Mouse (Mus musculus): ENCODE measurements around the gene Atf1. TPM values are rescaled to one million over a fixed set of nuclear protein-coding genes. Genes with fewer than 3 reads are reported as not detected.
"Not testable (repeated sequence)": the region's sequence is repeated elsewhere in the genome, so short reads cannot be mapped to it uniquely, and the experiment has no call there.

The Atf1 gene
- total RNA-seq, 2 experiments from 2014 or later = 52.8 to 100 TPM

- ATAC-seq (ENCODE audit: poor library complexity, severe bottlenecking) = no peak
Measured at GRCm38 (mm10) chr15:100257305-100257704, 29.7 kb downstream of the Atf1 start.

DNA sequence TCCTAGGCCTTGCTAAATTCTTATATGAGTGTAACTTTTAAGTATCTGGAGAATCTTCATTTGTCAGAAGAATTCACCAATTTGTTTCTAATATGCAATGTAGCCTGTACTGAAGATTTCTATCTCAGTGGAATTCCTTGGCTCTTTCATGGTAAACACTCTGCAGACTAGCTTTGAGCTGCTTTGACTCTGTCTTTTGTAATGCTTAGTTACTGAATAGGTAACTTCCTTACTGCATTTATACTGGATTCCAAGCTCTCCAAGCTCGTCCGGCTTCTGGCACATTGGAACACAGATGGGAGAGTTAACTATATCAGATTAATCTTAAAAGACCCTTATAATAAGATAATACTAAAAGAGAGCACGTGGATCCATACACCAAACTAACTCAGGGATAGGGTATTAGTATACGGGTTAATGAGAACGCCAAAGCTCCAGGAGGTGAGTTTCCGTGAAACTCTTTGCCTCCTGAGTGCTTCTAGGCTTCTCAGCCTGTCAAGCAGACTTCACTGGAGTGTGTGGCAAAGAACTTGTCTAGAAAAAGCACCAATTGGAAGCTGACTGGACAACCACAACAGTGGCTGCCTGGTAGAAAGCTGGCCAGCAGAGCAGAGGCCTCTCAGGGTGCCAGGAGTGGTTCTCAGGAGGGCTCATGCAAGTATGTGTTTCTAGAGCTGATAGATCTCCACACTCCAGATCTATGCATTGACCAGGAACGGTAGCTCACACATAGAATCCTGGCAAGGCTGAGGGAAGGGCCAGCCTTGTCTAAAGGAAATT, 31.2 kb downstream of the Atf1 start:
- ATAC-seq (ENCODE audit: poor library complexity, severe bottlenecking) = no peak

DNA sequence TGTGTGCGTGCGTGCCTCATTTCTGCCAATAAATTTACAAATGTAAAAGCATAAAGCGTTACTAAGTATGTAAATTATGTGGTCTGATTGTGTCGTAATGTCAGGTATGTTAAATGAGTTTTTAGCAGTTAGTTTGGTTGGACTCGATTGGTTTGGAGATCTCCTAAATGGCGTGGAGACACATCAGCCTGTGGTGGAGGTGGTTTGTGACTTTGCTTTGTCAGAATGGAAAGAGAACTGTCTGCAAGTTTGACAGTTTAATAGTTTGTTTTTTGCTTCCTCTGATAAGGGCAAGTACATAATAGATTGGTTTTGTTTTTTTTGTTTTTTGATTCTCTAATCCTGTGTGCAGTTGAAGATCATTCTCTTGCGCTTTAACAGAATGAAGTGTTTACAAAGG, 32.7 kb downstream of the Atf1 start:
- not testable (repeated sequence) for ATAC-seq (ENCODE audit: poor library complexity, severe bottlenecking)

DNA sequence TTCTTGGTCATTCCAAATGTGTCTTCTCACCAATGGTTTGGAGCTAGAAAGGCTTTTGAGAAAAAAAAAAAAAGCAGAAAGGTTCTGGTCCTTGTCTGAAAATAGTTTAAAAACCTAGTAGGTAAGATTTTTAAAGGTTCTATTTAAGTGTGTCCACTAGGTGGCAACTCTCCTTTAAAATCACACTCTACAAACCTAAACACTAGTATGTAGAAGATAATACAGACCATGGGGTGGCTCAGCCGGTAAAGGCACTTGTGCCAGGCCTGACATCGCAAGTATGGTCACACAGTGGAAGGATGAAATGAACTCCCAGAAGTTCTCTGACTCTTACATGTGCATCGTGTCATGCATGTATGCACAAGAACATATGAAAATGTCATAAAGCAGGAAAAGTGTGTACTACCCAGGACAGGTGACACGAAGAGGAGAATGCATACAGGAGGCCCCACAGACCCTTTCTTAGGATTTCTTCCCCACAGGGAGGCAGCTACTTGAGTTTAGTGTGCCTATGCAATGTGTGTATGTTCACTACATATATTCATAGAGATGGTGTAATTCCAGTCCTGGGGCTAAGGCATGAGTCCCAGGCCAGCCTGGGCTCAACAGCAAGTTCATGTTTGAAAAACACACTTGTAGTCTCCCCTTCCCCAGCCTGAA, 35.8 kb downstream of the Atf1 start:
- no peak for ATAC-seq (ENCODE audit: poor library complexity, severe bottlenecking)

GRCm38 (mm10) chr15:100265586-100266325, 38.1 kb downstream of the Atf1 start:
- ATAC-seq (ENCODE audit: poor library complexity, severe bottlenecking) = no peak

DNA sequence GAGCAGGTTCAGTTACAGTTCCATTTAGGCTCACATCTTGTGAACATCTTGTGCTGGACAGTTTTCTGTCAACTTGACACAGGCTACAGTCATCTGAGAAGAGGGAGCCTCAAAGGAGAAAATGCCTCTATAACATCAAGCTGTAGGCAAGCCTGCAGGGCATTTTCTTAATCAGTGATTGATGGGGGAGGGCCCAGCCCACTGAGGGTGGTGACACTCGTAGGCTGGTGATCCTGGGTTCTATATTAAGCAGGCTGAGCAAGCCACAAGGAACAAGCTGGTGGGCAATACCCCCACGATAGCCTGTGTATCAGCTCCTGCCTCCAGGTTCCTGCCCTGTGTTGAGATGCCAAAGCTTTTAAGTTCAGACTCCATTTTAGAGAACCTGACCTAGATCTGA, 41.3 kb downstream of the Atf1 start:
- no peak for ATAC-seq (ENCODE audit: poor library complexity, severe bottlenecking)

DNA sequence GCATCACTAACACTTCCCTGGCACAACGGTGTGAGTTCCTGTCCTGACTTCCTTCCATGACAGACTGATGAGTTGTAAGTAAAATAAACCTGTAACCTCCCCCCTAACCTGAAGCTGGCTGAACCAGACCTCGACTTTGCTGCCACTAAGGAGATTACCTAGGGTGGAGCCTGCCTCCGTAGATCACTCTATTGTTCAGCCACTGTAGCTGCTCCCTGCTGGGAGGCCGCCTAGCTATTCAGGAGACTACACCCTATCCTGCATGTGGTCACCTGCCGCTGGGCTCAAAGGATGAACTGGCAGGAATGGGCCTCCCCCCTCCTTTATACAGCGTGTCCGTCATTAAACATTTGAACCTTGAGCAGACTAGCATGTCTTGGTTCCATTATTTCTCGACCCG, 42.2 kb downstream of the Atf1 start:
- ATAC-seq (ENCODE audit: poor library complexity, severe bottlenecking) = no peak

DNA sequence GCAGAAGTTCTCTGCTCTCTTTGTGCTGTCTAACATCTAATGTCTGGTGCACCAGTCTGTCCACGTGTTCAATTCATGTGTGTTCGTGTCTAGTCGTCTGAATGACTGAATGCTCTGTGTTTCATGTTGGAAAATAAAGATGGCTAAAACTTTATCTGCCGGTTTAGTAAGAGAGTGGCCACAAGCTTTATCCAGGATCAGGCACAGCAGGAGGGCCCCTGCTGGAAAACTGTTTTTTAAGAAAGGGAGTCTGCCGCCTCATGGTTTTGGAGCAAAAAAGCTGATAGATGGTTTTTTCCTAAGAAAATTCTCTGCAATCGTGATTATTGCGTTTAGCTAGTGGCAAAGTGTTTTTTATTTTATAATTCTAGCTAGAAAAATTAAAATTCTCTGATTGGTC, 43.0 kb downstream of the Atf1 start:
- not testable (repeated sequence) for ATAC-seq (ENCODE audit: poor library complexity, severe bottlenecking)

DNA sequence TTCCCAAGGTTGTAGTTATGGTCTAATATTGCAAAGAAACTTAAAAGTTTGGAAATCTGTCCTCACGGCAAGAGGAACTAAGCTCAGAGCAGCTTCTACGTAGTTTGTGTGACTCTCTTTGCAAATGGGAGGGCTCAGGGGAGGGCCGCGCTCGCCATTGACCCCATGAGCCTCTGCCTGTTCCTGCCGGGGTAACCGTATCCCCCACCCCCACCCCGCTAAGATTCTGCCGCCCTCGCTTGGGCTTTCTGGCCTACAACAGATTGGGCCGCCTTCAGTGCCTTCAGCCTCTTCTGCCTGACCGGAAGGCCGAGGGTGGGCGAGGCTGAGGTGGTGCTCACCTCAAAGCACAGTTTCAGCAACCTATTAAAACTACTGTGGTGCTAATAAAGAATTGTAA, 43.8 kb downstream of the Atf1 start:
- ATAC-seq (ENCODE audit: poor library complexity, severe bottlenecking) = no peak

DNA sequence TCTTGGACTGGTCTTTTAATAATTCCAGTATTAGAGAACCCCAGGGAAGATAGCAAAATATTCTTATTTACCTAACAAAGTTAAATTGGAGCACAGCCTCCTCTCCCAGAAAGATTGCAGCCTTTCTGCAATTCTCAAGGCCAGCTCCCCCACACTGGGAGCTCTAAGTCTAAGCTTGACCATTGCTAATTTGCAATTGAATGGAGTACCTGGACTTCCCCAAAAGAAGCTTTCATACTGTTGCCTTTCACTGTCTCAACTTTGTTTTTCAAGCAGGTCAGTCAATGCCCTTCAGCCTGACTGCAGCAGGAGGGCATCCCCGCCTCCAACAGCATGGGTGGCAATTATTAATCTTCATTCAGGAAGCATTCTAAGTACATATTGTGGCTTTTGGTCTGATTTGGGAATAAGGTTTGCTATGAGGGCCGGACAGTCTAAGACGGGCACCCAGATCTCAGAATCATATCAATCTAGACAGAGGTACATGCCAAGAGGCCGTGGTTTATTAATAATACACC, 46.2 kb downstream of the Atf1 start:
- ATAC-seq (ENCODE audit: poor library complexity, severe bottlenecking) = not testable (repeated sequence)

DNA sequence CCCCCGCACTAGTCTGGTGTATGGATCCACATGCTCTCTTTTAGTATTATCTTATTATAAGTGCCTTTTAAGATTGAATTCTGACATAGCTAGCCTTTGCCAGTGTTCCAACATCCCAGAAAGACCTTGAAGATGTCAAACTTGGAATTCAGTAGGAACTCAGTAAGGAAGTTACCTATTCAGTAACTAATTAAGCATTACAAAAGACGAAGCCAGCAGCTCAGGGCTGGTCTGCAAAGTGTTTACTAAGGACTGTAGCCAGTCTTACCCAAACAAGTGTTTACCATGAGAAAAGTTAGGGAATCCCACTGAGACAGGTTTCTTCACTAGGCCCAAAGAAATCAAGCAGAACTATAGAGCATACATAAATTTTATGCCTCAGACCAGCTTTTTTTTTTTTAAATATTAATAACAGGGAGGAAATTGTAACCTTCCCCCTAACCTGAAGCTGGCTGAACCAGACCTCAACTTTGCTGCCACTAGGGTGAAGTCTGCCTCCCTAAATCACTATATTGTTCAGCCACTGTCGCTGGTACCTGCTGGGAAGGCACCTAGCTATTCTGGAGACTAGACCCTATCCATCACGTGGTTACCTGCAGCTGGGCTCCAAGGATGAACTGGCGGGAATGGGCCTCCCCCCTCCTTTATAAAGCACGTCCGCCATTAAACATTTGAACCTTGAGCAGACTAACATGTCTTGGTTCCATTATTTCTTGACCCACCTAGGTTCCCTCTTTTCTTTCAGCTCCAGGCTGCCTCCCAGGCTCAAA, 47.4 kb downstream of the Atf1 start:
- ATAC-seq (ENCODE audit: poor library complexity, severe bottlenecking) = no peak

- no peak for ATAC-seq (ENCODE audit: poor library complexity, severe bottlenecking)
Measured at GRCm38 (mm10) chr15:100276403-100276802, 48.8 kb downstream of the Atf1 start.

- ATAC-seq (ENCODE audit: poor library complexity, severe bottlenecking) = no peak
Measured at GRCm38 (mm10) chr15:100277586-100277985, 50.0 kb downstream of the Atf1 start.

DNA sequence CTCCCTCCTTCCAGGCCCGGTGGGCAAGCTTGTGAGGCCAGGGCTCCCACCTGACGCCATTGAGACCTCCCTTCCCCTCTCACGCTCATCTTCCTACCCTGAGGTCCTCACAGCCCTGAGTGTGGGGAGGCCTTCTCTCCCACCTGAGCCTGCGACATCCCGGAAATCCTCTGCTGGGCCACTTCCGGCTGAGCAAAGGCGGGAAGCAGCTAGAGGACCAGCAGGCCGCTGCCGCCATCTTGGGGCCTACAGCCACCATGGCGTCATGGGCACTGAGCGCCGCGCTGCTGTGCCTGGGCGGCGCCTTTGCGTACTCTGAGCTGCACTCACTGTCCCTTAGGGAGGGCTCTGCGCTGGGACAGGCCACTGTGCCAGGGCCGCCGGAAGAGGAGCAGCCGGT, 53.0 kb downstream of the Atf1 start, which contains the start of gene Tmprss12:
Gene Tmprss12 (plus strand): TSS at position 212 of the 400 bp plus-strand sequence.
- no peak for ATAC-seq (ENCODE audit: poor library complexity, severe bottlenecking)

- ATAC-seq (ENCODE audit: poor library complexity, severe bottlenecking) = no peak
Measured at GRCm38 (mm10) chr15:100288980-100289379, 61.4 kb downstream of the Atf1 start.

GRCm38 (mm10) chr15:100290858-100291257, 63.2 kb downstream of the Atf1 start:
- no peak for ATAC-seq (ENCODE audit: poor library complexity, severe bottlenecking)

GRCm38 (mm10) chr15:100292326-100292725, 64.7 kb downstream of the Atf1 start:
- ATAC-seq (ENCODE audit: poor library complexity, severe bottlenecking) = no peak

DNA sequence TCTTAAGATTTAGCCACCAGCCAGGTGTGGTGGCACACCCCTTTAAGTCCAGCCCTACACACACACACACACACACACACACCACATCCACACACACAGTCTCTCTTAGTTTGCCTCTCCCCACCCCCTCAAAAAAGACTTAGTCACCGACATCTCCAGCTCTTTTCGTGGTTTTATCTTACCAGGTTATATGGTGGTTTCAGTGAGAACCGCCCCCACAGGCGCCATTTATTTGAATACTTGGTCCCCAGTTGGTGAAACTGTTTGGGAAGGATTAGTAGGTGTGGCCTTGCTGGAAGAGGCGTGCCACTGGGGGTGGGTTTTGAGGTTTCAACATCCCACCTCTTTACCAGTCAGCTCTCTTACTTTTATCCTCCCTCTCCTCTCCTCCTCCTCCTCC, 70.2 kb downstream of the Atf1 start:
- ATAC-seq (ENCODE audit: poor library complexity, severe bottlenecking) = no peak

- ATAC-seq (ENCODE audit: poor library complexity, severe bottlenecking) = no peak
Measured at GRCm38 (mm10) chr15:100300499-100300898, 72.9 kb downstream of the Atf1 start.

GRCm38 (mm10) chr15:100301556-100301955, 73.9 kb downstream of the Atf1 start:
- ATAC-seq (ENCODE audit: poor library complexity, severe bottlenecking) = no peak

All from megakaryocyte, adult 5-6 weeks (primary cell).